Mouse (Mus musculus) heart, adult 2 months (tissue): ENCODE data around the gene Prdm11.

Source experiments
- CTCF ChIP-seq: fragments of 200-600 bp; IDR thresholded peaks from 2 replicates; pipeline ENCODE4 v1.8.1; 2022; ENCODE audit warnings: antibody characterized with exemption, mild to moderate bottlenecking, moderate library complexity
- EP300 ChIP-seq: fragments of 200-500 bp; IDR thresholded peaks from 2 replicates; pipeline ENCODE4 v1.6.1; 2011; ENCODE audit warnings: low read depth, low read length, control low read depth; ENCODE audit not compliant: insufficient read depth
- POLR2A ChIP-seq: fragments of 200-500 bp; IDR thresholded peaks from 2 replicates; pipeline ENCODE4 v1.6.1; 2011; ENCODE audit warnings: mild to moderate bottlenecking, low read depth, low read length, control low read depth; ENCODE audit not compliant: insufficient read depth

- peak; percentile 54 for TF ChIP-seq CTCF
- no peak for TF ChIP-seq POLR2A
- no peak for TF ChIP-seq EP300
Measured at GRCm38 (mm10) chr2:92987108-92987618, 58.8 kb downstream of the Prdm11 start.
